Mouse (Mus musculus): Measurements from ENCODE around the gene Hmgb1.
A peak's percentile ranks its signal among the peaks of the same experiment; 100 is the strongest.

Gene Hmgb1

DNA sequence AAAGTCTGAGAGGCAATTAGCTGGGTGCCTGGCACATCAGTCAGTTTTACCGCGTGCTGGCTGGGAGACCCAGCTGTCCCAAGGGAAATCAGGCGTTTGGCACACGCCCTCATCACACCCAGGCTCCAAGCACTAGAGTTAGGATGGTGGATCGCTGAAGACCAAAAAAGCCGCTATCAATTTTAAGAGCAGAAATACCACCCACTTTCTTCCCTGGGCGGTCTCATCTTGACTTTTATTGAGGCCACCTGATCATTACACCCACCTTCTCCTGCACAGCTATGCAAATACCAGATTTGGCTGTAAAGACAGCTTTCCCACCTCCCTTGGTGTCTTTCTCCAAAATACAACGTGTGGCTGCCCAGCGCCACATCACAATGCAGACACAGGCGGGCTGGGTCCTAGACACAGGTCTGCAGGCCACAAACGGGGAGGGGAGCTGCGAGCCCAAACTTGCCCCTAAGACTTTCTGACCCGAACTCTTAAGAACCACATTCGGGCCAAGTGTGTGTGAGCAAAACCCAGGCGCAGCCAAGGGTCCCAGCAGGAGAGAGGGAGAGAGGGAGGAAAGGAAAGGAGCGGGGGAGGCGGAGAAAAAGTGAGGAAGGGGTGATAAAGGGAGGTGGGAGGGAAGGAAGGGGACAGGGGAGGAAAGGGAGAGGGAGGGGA is 169.6 kb downstream of the Hmgb1 start:
- Histone ChIP-seq H3K4me1 (replicated peaks; ENCODE audit: low read depth, low read length) (peaks cover 26% of the 10 kb centered on the region), H3K9me3 (ENCODE audit: low read length) (peaks cover 9% of the 10 kb centered on the region), H3K27me3 (ENCODE audit: insufficient read depth, low read length) (peaks cover 53% of the 10 kb centered on the region), H3K4me3 (replicated peaks; ENCODE audit: low read length) (peak overlapping the region; percentile 47), H3K36me3 (ENCODE audit: insufficient read depth, low read length) (no peaks in the 10 kb centered on the region)
- TF ChIP-seq NANOG (IDR thresholded peaks at IDR 0.05; ENCODE audit: borderline replicate concordance, low read length) (no peak), CTCF (conservative IDR thresholded peaks at IDR 0.05; ENCODE audit: low read length) (no peak), POU5F1 (IDR thresholded peaks at IDR 0.05; ENCODE audit: borderline replicate concordance, low read length) (no peak)

DNA sequence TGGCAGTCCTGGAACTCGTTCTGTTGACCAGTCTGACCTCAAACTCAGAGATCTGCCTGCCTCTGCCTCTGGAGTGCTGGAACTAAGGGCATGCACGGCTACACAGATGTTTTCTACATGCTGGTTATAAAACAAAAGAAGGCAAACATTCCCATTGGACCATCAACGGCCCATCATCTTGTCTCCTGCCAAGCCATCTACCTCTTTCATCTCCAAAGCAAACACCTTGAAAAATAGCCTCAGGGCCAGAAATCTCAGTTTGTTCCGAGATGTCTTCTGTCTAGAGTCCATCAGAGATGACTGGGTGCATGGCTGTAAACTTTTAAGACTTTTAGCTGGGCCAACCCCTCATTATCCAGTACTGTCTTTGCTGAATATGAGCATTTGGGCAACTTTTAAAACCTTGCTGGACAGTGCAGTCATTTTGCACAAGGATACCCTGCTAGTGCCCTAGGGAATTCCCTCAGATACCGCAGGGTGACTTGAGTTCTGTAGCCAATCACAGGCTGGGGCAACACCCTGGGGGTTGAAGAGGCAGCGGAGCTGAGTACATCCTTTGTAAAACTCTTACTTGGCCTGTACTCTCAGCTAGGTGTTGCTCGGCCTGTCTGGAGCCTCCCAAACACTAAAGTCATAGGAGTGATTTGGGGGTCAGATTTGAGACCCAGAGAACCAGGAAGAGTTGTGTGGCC is 170.3 kb downstream of the Hmgb1 start:
- Histone ChIP-seq H3K4me3 (replicated peaks; ENCODE audit: low read length) (no peak overlapping the region), H3K9me3 (ENCODE audit: low read length) (peaks cover 9% of the 10 kb centered on the region), H3K27me3 (ENCODE audit: insufficient read depth, low read length) (peaks cover 49% of the 10 kb centered on the region), H3K36me3 (ENCODE audit: insufficient read depth, low read length) (no peaks in the 10 kb centered on the region), H3K4me1 (replicated peaks; ENCODE audit: low read depth, low read length) (peaks cover 26% of the 10 kb centered on the region)
- TF ChIP-seq POU5F1 (IDR thresholded peaks at IDR 0.05; ENCODE audit: borderline replicate concordance, low read length) (no peak), NANOG (IDR thresholded peaks at IDR 0.05; ENCODE audit: borderline replicate concordance, low read length) (peak; percentile 85)

DNA sequence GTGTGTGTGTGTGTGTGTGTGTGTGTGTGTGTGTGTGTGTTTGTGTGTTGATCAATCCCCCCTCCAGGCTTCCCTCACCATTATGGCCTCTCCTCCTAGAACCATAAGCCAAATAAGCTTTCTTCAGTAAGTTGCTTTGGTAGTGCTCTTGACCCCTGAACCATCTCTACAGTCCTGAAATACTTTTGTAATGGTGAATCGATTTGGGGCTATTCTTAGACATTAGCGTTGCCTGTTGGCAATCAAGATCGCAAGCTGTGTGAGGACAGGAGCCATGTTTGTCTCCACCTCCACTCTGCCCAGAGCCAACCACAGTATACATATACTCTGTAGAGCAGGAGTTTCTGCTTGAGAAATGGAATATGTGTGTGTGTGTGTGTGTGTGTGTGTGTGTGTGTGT is 175.2 kb downstream of the Hmgb1 start:
- H3K4me1 ChIP-seq (replicated peaks; ENCODE audit: low read depth, low read length) = peaks cover 29% of the 10 kb centered on the region
- peaks cover 9% of the 10 kb centered on the region for H3K9me3 ChIP-seq (ENCODE audit: low read length)
- peaks cover 40% of the 10 kb centered on the region for H3K27me3 ChIP-seq (ENCODE audit: insufficient read depth, low read length)
- no peak overlapping the region for H3K4me3 ChIP-seq (replicated peaks; ENCODE audit: low read length)
- TF ChIP-seq NANOG (IDR thresholded peaks at IDR 0.05; ENCODE audit: borderline replicate concordance, low read length) (no peak), POU5F1 (IDR thresholded peaks at IDR 0.05; ENCODE audit: borderline replicate concordance, low read length) (no peak), CTCF (conservative IDR thresholded peaks at IDR 0.05; ENCODE audit: low read length) (no peak)
- H3K36me3 ChIP-seq (ENCODE audit: insufficient read depth, low read length) = no peaks in the 10 kb centered on the region

- Histone ChIP-seq H3K4me3 (replicated peaks; ENCODE audit: low read length) (no peak overlapping the region), H3K27me3 (ENCODE audit: insufficient read depth, low read length) (peaks cover 41% of the 10 kb centered on the region), H3K9me3 (ENCODE audit: low read length) (peaks cover 3% of the 10 kb centered on the region), H3K36me3 (ENCODE audit: insufficient read depth, low read length) (no peaks in the 10 kb centered on the region), H3K4me1 (replicated peaks; ENCODE audit: low read depth, low read length) (peaks cover 24% of the 10 kb centered on the region)
- TF ChIP-seq NANOG (IDR thresholded peaks at IDR 0.05; ENCODE audit: borderline replicate concordance, low read length) (no peak), POU5F1 (IDR thresholded peaks at IDR 0.05; ENCODE audit: borderline replicate concordance, low read length) (no peak), CTCF (conservative IDR thresholded peaks at IDR 0.05; ENCODE audit: low read length) (no peak)
Measured at GRCm38 (mm10) chr5:149007295-149007646, 177.0 kb downstream of the Hmgb1 start.

GRCm38 (mm10) chr5:149006362-149007294 is 177.7 kb downstream of the Hmgb1 start:
- no peak overlapping the region for H3K4me3 ChIP-seq (replicated peaks; ENCODE audit: low read length)
- no peaks in the 10 kb centered on the region for H3K36me3 ChIP-seq (ENCODE audit: insufficient read depth, low read length)
- peaks cover 24% of the 10 kb centered on the region for H3K4me1 ChIP-seq (replicated peaks; ENCODE audit: low read depth, low read length)
- H3K27me3 ChIP-seq (ENCODE audit: insufficient read depth, low read length) = peaks cover 41% of the 10 kb centered on the region
- TF ChIP-seq NANOG (IDR thresholded peaks at IDR 0.05; ENCODE audit: borderline replicate concordance, low read length) (no peak), CTCF (conservative IDR thresholded peaks at IDR 0.05; ENCODE audit: low read length) (peak; percentile 85)
- H3K9me3 ChIP-seq (ENCODE audit: low read length) = no peaks in the 10 kb centered on the region

DNA sequence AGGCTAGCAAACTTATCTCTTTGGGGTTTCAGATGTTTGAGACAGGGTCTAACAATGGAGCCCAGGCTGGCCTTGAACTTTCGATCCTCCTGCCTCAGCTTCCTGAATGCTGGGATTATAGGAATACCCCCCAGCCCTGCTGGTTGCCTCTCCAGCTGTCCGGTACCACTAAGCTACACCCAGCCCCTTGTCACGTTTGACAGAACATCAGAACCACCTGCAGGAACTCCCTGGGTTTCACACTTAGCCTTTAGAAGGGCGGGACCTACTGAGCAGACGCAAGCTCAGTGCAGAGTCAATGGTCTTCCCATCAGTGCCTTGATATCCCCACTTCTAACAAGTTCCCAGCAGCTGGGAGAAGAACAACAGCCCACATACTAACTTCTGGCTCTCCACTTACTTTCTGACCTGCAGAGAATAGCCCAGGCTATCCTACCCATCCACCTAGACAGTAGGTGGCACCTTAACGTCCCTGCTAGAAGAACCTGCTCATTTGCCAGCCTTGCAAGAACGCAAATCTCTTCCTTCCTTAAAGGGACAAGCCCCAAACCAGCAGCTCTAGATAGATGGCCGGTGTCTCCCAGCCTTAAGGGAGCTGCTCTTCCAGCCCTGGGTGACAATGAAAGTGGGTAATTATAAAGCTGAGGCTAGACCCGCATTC is 178.5 kb downstream of the Hmgb1 start:
- no peaks in the 10 kb centered on the region for H3K9me3 ChIP-seq (ENCODE audit: low read length)
- H3K4me1 ChIP-seq (replicated peaks; ENCODE audit: low read depth, low read length) = peaks cover 24% of the 10 kb centered on the region
- H3K27me3 ChIP-seq (ENCODE audit: insufficient read depth, low read length) = peaks cover 43% of the 10 kb centered on the region
- H3K4me3 ChIP-seq (replicated peaks; ENCODE audit: low read length) = no peak overlapping the region
- H3K36me3 ChIP-seq (ENCODE audit: insufficient read depth, low read length) = no peaks in the 10 kb centered on the region
- TF ChIP-seq CTCF (conservative IDR thresholded peaks at IDR 0.05; ENCODE audit: low read length) (no peak), NANOG (IDR thresholded peaks at IDR 0.05; ENCODE audit: borderline replicate concordance, low read length) (no peak)

DNA sequence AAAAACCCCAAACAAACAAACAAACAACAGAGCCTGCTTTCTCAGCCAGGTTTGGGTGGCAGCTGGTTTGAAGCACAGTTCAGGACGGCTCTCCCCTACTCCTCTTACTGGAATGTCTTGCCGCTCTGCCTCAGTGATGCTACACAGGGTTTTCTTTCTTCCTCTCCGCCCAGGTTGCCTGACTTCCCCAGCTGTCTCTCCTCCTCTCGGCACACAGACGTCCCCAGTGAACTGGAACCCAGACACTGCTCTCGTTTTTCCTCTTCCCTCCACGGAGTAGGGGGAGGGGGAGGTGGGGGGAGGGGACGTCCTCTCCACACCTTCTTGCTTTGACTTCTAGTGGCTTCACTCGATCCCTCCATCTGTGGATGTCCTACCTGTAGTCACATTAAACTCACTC is 179.2 kb downstream of the Hmgb1 start:
- no peak overlapping the region for H3K4me3 ChIP-seq (replicated peaks; ENCODE audit: low read length)
- TF ChIP-seq POU5F1 (IDR thresholded peaks at IDR 0.05; ENCODE audit: borderline replicate concordance, low read length) (no peak), NANOG (IDR thresholded peaks at IDR 0.05; ENCODE audit: borderline replicate concordance, low read length) (no peak), CTCF (conservative IDR thresholded peaks at IDR 0.05; ENCODE audit: low read length) (no peak)

GRCm38 (mm10) chr5:149003137-149003536 is 181.2 kb downstream of the Hmgb1 start:
- peaks cover 8% of the 10 kb centered on the region; the same call in 1 of the 2 replicates for H3K9me3 ChIP-seq (ENCODE audit: low read length)
- H3K4me1 ChIP-seq (replicated peaks; ENCODE audit: low read depth, low read length) = peaks cover 34% of the 10 kb centered on the region
- peaks cover 61% of the 10 kb centered on the region for H3K27me3 ChIP-seq (ENCODE audit: insufficient read depth, low read length)
- H3K36me3 ChIP-seq (ENCODE audit: insufficient read depth, low read length) = no peaks in the 10 kb centered on the region
- H3K4me3 ChIP-seq (replicated peaks; ENCODE audit: low read length) = no peak overlapping the region
- TF ChIP-seq POU5F1 (IDR thresholded peaks at IDR 0.05; ENCODE audit: borderline replicate concordance, low read length) (no peak), CTCF (conservative IDR thresholded peaks at IDR 0.05; ENCODE audit: low read length) (no peak), NANOG (IDR thresholded peaks at IDR 0.05; ENCODE audit: borderline replicate concordance, low read length) (no peak)

More for the DNA sequence above, 179.2 kb downstream of the Hmgb1 start:
- peaks cover 48% of the 10 kb centered on the region for H3K27me3 ChIP-seq (ENCODE audit: insufficient read depth, low read length)
- peaks cover 24% of the 10 kb centered on the region for H3K4me1 ChIP-seq (replicated peaks; ENCODE audit: low read depth, low read length)
- no peaks in the 10 kb centered on the region for H3K36me3 ChIP-seq (ENCODE audit: insufficient read depth, low read length)
- peaks cover 5% of the 10 kb centered on the region; the same call in 1 of the 2 replicates for H3K9me3 ChIP-seq (ENCODE audit: low read length)
